Mouse (Mus musculus): ENCODE results near the gene Wnt2b.

DNA sequence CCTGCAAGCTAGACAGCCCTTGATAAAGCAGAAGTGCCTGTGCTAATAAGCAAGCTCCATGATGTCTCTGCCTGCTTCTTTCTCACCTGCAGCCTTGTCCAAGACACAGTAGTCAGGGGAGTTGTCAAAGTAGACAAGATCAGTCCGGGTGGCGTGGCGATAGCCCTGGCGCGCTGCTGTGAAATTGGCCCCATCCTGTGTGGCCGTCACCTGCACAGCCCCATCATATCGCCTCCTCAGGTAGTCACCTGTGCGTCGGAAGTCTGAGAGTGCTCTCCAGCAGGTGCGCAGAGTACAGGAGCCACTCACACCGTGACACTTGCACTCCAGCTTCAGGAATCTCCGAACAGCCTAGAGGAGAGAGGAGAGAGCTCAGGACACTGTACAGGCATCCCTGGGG, 10.8 kb downstream of the Wnt2b start:
- TF ChIP-seq CTCF (conservative IDR thresholded peaks at IDR 0.05; ENCODE audit: low read length) = no peak
- no peak for TF ChIP-seq POU5F1 (IDR thresholded peaks at IDR 0.05; ENCODE audit: borderline replicate concordance, low read length)
- no peak for TF ChIP-seq NANOG (IDR thresholded peaks at IDR 0.05; ENCODE audit: borderline replicate concordance, low read length)
